Mouse (Mus musculus) neural tube, embryonic 15.5 days (tissue): ENCODE results near the gene P3h1. TPM values are rescaled to one million over a fixed set of nuclear protein-coding genes. Genes with fewer than 3 reads are reported as not detected.

Experiments
- ATAC-seq: fragments of 200-750 bp; cut with Nextera tagmentation; 2 replicates; pipeline ENCODE4 v1.8.0; 2017; ENCODE audit warnings: mild to moderate bottlenecking, moderate TSS enrichment, moderate library complexity; ENCODE audit not compliant: low FRiP score
- H3K27ac ChIP-seq: fragments of 300-500 bp; sonication (generic); replicated peaks from 2 replicates; pipeline ENCODE4 v1.5.1; 2015; ENCODE audit warnings: mild to moderate bottlenecking, inconsistent platforms
- H3K27me3 ChIP-seq: fragments of 300-500 bp; sonication (generic); replicated peaks from 2 replicates; pipeline ENCODE4 v1.6.1; 2015; ENCODE audit warnings: inconsistent platforms
- H3K36me3 ChIP-seq: fragments of 300-500 bp; sonication (generic); 2 replicates; pipeline ENCODE4 v1.6.1; 2015; ENCODE audit warnings: inconsistent platforms
- H3K4me1 ChIP-seq: fragments of 300-500 bp; sonication (generic); 2 replicates; pipeline ENCODE4 v1.6.1; 2015; ENCODE audit warnings: inconsistent platforms
- H3K4me2 ChIP-seq: fragments of 300-500 bp; sonication (generic); 2 replicates; pipeline ENCODE4 v1.6.1; 2015; ENCODE audit warnings: inconsistent platforms, mild to moderate bottlenecking, moderate library complexity
- H3K4me3 ChIP-seq: fragments of 300-500 bp; sonication (generic); replicated peaks from 2 replicates; pipeline ENCODE4 v1.5.1; 2015; ENCODE audit warnings: mild to moderate bottlenecking, inconsistent platforms
- H3K9ac ChIP-seq: fragments of 300-500 bp; sonication (generic); replicated peaks from 2 replicates; pipeline ENCODE4 v1.6.1; 2015; ENCODE audit warnings: mild to moderate bottlenecking, inconsistent platforms
- H3K9me3 ChIP-seq: fragments of 300-500 bp; sonication (generic); replicated peaks from 2 replicates; pipeline ENCODE4 v1.6.1; 2016; ENCODE audit warnings: inconsistent platforms
- WGBS: fragments of 180-500 bp; shearing (Covaris S2); methylation state at CpG from one replicate; pipeline ENCODE4 v1.1.7; 2015; ENCODE audit warnings: mixed read lengths; 5-methylcytosine and 5-hydroxymethylcytosine counted together
- polyA plus RNA-seq: library from polyadenylated mRNA; unstranded; fragments of >200 nt; fragmentation: Nextera tagmentation; extraction: Ambion mirVana; gene quantifications from 2 replicates; pipeline ENCODE4 v1.2.1, GENCODE M21; 2015

Gene P3h1
- 14.1 and 14.9 TPM in 2 replicates for polyA plus RNA-seq

DNA sequence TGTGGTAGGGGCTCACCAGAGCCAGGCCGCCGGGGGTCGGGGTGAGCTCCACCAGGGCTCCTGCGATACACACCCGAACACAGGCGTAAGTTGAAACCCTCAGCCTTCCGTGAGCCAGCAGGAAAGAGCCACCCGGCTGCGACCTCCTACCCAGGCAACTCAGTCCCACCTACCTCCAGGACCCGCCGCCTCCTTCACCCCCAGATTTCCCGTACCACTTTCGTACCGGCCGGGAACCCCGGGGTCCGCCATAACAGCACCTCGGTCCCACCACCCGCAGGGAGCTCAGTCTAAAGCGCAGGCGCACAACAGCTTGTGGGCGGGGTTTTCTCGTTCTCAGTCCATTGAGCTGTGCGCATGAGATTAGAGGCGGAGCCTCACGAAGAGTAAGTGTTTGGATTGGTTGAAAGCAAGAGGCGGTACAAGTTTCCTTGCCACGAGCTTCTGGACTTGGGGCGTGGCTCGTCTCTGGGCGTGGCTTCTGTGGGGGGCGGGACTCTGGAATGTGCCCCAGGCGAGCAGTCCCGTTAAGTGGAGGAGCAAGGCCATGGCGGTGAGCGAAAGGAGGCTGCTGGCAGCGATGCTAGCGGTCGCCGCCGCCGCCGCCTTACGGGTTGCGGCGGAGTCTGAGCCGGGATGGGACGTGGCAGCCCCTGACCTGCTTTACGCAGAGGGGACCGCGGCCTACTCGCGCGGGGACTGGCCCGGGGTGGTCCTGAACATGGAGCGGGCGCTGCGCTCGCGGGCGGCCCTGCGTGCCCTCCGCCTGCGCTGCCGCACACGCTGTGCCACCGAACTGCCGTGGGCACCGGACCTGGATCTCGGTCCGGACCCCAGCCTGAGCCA, at the start of gene P3h1, which contains the start of gene AU022252:
Gene P3h1, plus strand, starts transcription at position 506 of the 846 bp plus-strand sequence.
Gene AU022252, minus strand, starts transcription at position 303 of the 846 bp plus-strand sequence.
- Histone ChIP-seq H3K36me3 (peaks cover 19% of the 10 kb centered on the region), H3K9me3 (no peaks in the 10 kb centered on the region), H3K4me3 (peak within 1 kb of the TSS; percentile 87), H3K27me3 (no peaks in the 10 kb centered on the region), H3K27ac (peak within 1 kb of the TSS; percentile 81), H3K4me2 (peak within 1 kb of the TSS; percentile 76), H3K9ac (peak within 1 kb of the TSS; percentile 72), H3K4me1 (peaks cover 19% of the 10 kb centered on the region)
- peak; percentile 98 for ATAC-seq
- WGBS, result under 1% methylated on average over 61 of the region's 71 CpGs

DNA sequence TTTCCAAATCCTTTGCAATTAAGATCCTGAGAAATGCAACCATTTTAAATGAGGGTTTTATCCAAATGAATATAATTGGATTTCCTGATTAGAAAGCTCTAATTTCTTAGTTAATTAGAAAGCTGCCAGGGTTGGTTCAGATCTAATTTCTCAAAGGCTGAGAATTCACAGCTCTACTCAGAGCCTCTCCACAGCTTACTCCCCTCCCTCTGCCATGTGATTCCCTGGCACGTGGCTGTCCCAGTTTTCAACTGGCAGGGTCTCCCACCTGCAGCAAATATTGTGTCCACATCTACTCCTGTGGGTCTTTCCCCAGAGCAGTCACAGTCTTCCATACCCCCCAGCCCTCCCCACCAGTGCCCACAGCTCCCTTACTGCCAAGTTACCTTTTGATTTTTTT, 49.2 kb upstream of the P3h1 start:
- no peak overlapping the region for H3K27ac ChIP-seq
- no peaks in the 10 kb centered on the region for H3K27me3 ChIP-seq
- no peaks in the 10 kb centered on the region for H3K36me3 ChIP-seq
- no peak for ATAC-seq
- no peaks in the 10 kb centered on the region for H3K4me1 ChIP-seq
- WGBS, result 57% methylated on average over 1 of the region's 1 CpGs
- H3K4me2 ChIP-seq, result no peak overlapping the region
- no peaks in the 10 kb centered on the region for H3K9me3 ChIP-seq
- H3K9ac ChIP-seq, result no peak overlapping the region
- no peak overlapping the region for H3K4me3 ChIP-seq

DNA sequence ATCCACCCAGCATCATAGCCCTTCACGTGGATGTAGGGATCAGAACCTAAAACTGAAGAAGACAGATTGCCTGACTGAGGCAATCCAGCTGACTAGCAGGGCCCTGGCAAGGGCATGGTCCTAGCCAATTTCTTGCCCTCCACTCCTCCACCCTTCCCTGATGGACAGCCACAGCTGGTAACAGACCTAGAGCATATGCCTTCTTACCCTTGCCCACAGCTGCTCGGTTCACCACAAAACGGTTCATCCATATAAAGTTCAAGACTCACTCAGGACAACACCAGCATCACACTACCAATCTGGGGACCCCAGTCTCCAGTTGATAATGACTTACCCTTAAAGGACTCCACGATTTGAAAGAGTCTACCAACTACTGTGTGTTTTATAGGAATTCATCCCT, 46.9 kb upstream of the P3h1 start:
- Histone ChIP-seq H3K9me3 (no peaks in the 10 kb centered on the region), H3K9ac (no peak overlapping the region), H3K4me1 (no peaks in the 10 kb centered on the region), H3K4me2 (no peak overlapping the region), H3K27me3 (no peaks in the 10 kb centered on the region), H3K4me3 (no peak overlapping the region), H3K27ac (no peak overlapping the region), H3K36me3 (no peaks in the 10 kb centered on the region)
- WGBS, result 82% methylated on average over 4 of the region's 4 CpGs
- no peak for ATAC-seq

DNA sequence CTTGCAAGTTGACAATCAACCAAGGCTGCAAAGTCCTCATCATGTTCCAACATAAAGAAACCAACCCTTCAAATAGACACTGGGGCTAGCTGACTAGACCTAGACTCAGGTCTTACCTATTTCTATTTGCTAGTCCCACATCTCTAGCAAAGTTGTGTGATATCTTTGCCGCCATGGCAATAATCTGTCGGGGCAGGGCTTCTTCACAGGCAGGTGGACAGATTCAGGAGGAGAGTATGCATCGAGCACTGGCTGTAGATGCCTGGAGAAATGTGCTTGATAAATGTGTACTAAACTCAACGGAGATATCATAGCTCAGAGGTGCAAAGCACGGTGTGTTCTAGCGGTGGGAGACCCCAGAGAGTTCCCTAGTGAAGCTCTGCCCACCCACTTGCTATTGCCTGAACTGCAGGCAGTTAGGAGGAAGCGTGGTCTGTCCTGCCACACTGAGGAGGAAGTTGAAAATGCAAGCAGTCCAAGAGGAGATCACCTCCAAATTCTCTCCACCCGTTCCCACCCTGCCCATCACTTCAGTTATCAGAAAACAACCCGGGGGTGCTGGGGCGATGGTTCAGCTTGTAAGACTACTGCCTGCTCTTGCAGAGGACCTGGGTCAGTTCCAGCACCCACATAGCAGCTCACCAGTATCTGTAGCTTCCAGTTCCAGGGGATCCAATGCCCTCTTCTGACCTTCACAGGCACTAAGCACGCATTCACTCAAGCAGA, 44.5 kb upstream of the P3h1 start:
- Histone ChIP-seq H3K4me1 (no peaks in the 10 kb centered on the region), H3K9me3 (no peaks in the 10 kb centered on the region), H3K4me2 (no peak overlapping the region), H3K36me3 (no peaks in the 10 kb centered on the region), H3K9ac (no peak overlapping the region), H3K27me3 (no peaks in the 10 kb centered on the region), H3K27ac (no peak overlapping the region), H3K4me3 (no peak overlapping the region)
- WGBS, result 55% methylated on average over 11 of the region's 11 CpGs
- no peak for ATAC-seq

DNA sequence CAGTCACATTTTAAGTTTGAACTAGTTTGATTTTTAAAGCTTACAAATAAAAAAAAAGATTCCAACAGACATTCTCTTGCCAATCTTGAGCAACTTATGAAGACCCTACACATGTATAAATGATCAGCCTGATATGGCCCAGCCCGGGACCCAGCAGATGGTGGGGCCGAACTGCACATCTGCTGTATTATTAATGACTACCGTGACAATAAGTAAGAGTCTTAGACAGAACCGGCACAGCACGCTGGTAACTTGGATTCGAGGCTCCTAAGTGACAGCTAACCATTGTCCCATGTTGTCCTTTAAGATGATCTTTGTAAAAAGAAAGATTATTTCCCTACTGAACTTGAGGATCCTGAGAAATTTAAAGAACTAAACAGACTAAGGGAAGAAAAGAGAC, 43.3 kb upstream of the P3h1 start:
- Histone ChIP-seq H3K27ac (no peak overlapping the region), H3K9ac (no peak overlapping the region), H3K27me3 (no peaks in the 10 kb centered on the region), H3K4me2 (no peak overlapping the region), H3K36me3 (no peaks in the 10 kb centered on the region), H3K4me3 (no peak overlapping the region), H3K9me3 (no peaks in the 10 kb centered on the region), H3K4me1 (no peaks in the 10 kb centered on the region)
- ATAC-seq, result no peak
- 42% methylated on average over 6 of the region's 6 CpGs for WGBS

DNA sequence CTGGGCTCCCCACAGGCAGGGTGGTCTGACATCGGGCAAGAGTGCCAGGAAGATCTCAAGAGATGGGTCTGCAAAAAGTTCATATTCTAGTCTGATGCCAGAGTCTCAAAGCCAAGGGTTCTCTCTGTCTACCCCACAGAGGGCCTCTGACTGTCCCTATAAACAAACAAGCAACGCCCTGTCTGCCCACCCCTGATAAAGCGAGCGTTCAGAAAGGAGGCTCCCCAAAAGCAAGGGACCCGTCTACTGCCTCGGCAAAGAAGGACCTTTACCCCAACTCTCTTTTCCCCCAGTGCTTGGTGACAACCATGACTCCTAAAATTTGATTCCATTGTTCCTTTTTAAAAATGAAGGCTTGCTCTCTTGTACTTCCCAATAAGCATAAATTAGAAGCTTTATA, 42.9 kb upstream of the P3h1 start, which contains the start of gene Ermap:
Gene Ermap, minus strand, starts transcription at position 148 of the 400 bp plus-strand sequence.
- Histone ChIP-seq H3K9me3 (no peaks in the 10 kb centered on the region), H3K27me3 (no peaks in the 10 kb centered on the region), H3K36me3 (no peaks in the 10 kb centered on the region), H3K9ac (no peak within 1 kb of the TSS), H3K4me3 (no peak within 1 kb of the TSS), H3K27ac (no peak within 1 kb of the TSS), H3K4me1 (no peaks in the 10 kb centered on the region), H3K4me2 (no peak within 1 kb of the TSS)
- 59% methylated on average over 6 of the region's 6 CpGs for WGBS
- ATAC-seq, result no peak

DNA sequence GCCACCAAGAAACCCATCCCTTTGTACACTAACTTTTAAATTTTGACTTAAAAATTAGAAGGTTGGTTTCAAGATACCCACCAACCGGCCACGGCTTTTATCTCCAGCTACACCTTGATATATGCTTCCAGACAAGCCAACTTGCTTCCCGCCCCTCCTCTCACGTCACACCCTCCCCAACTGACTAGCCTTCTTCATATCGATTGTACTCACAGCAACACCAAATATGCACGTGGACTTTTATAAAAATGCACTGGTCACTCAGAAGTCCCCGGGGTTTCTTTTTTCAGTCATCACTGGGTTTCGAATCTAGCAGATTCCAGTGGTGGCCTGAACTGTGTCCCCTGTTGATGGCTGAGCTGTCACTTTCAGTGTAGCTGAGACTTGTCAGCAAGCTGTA, 42.1 kb upstream of the P3h1 start:
- no peak for ATAC-seq
- Histone ChIP-seq H3K36me3 (no peaks in the 10 kb centered on the region), H3K4me1 (no peaks in the 10 kb centered on the region), H3K4me2 (no peak overlapping the region), H3K4me3 (no peak overlapping the region), H3K27ac (no peak overlapping the region), H3K27me3 (no peaks in the 10 kb centered on the region), H3K9me3 (no peaks in the 10 kb centered on the region), H3K9ac (no peak overlapping the region)
- 89% methylated on average over 8 of the region's 8 CpGs for WGBS

DNA sequence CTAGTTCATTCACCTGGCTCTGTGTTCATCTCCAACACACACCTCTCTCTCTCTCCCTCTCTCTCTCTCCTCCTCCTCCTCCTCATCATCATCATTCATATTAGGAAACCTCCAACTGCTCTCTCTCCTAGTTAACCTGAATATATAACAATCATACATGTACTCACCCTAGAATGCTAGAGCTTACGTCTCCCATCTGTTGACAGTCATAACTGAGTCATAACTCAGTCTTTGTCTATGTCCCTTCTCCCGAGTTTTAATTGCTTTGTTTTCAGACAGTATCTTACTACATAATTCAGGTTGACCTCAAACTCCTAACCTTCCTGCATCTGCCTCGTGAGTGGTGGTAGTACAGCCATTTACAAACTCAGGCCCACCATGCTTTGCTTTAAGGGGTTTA, 41.4 kb upstream of the P3h1 start:
- peaks cover 5% of the 10 kb centered on the region; the same call in 1 of the 2 replicates for H3K4me1 ChIP-seq
- 66% methylated on average over 3 of the region's 3 CpGs for WGBS
- ATAC-seq, result no peak
- H3K36me3 ChIP-seq, result no peaks in the 10 kb centered on the region
- no peaks in the 10 kb centered on the region for H3K9me3 ChIP-seq
- no peak overlapping the region for H3K27ac ChIP-seq
- no peak overlapping the region for H3K4me2 ChIP-seq
- no peak overlapping the region for H3K4me3 ChIP-seq
- no peak overlapping the region for H3K9ac ChIP-seq
- H3K27me3 ChIP-seq, result no peaks in the 10 kb centered on the region

DNA sequence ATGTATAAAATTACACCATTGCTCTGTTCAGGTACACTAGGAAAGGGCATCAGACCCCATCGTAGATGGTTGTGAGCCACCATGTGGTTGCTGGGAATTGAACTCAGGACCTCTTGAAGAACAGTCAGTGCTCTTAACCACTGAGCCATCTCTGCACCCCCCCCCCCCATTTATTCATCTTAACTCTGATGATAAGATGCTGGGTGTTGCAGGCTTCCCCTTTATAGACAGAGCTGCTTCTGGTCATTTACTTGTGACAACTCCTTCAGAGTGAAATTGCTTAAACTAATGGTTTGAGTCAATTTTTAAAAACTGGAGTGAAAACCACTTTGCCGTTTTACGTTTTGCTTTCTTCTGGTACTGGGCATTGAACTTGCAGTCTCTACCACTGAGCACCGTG, 40.0 kb upstream of the P3h1 start:
- no peak for ATAC-seq
- Histone ChIP-seq H3K9me3 (no peaks in the 10 kb centered on the region), H3K4me3 (no peak overlapping the region), H3K27ac (no peak overlapping the region), H3K27me3 (no peaks in the 10 kb centered on the region), H3K4me1 (peaks cover 18% of the 10 kb centered on the region), H3K9ac (no peak overlapping the region), H3K36me3 (no peaks in the 10 kb centered on the region), H3K4me2 (no peak overlapping the region)
- 82% methylated on average over 4 of the region's 4 CpGs for WGBS

DNA sequence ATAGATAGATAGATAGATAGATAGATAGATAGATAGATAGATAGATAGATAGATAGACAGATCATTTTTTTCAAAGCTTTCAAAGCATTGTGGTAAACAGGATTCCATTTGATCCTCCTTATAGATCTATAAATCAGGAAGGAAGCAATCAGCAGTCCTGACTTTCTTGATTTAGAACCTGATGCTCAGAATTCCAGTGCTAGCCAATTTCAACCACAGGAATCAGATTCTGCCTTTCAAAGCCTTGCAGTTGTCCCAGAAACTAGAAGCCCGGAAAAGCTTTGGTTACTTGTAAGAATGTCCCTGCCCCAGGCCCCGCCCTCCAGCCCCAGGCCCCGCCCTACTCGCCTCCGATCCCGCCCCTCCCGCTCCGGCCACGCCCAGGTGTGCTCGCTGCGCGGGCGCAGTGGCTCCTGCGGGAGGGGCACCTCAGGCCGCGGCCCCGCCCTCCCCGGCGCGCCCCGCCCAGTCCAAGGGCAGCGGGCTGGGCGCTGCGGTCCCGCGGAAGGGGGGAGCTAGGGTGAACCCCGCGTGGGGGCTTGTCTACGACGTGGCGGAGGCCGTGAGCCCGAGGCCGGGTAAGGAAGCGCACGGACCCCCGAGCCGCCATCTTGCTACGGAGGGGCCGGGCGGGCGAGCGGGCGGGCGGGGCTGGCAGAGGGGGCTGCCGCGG, 37.7 kb upstream of the P3h1 start, which contains the start of gene Svbp:
Gene Svbp, plus strand, starts transcription at position 398 of the 673 bp plus-strand sequence.
- H3K9me3 ChIP-seq, result no peaks in the 10 kb centered on the region
- H3K27ac ChIP-seq, result peak within 1 kb of the TSS; percentile 79
- H3K9ac ChIP-seq, result peak within 1 kb of the TSS; percentile 69
- peak; percentile 91 for ATAC-seq
- H3K27me3 ChIP-seq, result no peaks in the 10 kb centered on the region
- peak within 1 kb of the TSS; percentile 62 for H3K4me3 ChIP-seq
- WGBS, result under 1% methylated on average over 41 of the region's 47 CpGs
- H3K36me3 ChIP-seq, result no peaks in the 10 kb centered on the region
- peak within 1 kb of the TSS; percentile 69 for H3K4me2 ChIP-seq
- H3K4me1 ChIP-seq, result peaks cover 27% of the 10 kb centered on the region

DNA sequence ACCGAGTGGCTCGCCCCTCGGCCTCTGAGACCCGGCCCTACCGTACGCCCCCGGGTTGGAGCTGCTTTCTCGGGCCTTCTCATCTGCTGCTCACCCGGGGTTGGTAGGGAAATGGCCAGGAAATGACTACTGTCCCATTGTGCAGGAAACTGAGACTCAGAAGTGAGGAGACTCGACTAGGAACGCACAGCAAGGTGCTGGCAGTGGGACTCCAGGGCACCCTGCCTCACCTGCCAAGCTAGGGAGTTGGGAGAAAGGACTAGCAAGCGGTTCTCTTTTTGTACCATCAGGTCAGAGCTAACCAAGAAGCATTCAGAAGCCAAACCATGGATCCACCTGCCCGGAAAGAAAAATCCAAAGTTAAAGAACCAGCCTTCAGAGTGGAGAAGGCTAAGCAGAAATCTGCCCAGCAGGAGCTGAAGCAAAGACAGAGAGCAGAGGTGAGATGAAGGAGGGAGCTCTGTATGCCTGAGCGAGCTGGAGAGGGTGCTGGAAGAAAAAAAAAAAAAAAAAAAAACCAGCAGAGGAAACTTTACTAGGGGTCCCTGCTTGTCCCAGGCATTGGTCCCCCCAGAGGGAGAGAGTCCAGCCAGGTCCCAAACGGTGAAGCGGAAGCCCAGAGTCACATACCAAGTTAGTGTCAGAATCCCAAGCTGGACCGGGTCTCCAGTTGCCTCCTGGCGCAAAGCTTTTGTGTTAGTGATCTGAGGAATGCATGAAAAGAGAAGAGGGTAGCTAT, 37.0 kb upstream of the P3h1 start:
- H3K27me3 ChIP-seq, result no peaks in the 10 kb centered on the region
- peak overlapping the region; percentile 69 for H3K4me2 ChIP-seq
- H3K9ac ChIP-seq, result peak overlapping the region; percentile 69
- peaks cover 27% of the 10 kb centered on the region for H3K4me1 ChIP-seq
- peaks cover 3% of the 10 kb centered on the region for H3K36me3 ChIP-seq
- WGBS, result 6% methylated on average over 18 of the region's 18 CpGs
- H3K4me3 ChIP-seq, result peak overlapping the region; percentile 62
- no peaks in the 10 kb centered on the region for H3K9me3 ChIP-seq
- H3K27ac ChIP-seq, result peak overlapping the region; percentile 79
- ATAC-seq, result peak; percentile 21
